Mouse (Mus musculus): ENCODE measurements around the gene Acsl5. TPM values are rescaled to one million over a fixed set of nuclear protein-coding genes. Genes with fewer than 3 reads are reported as not detected.

The Acsl5 gene
- polyA plus RNA-seq, 1 experiment = 16.0 TPM

DNA sequence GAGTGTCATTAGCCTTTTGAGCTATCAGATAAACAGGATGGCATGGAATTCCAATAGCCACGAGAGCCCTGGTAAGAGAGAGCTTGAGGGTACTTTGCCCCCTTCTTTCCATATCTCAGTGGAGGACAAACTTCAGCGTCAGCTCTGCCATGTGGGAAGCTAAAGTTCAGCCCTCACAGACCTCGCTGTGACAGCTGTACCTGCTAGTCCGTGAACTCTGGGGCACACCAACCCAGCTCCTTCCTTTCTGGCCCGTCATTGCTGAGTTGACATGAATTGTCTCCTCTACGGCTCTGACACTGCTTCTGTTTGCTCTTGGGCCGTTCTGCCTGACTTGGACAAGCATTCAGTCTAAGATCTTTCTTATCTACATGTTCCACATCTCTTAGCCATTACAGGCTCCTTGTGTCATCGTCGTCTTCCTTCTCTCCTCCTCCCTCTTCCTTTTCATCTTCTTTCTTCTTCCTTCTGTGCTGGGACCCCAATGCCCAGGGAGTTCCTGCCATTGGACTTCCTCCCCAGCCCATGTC is 3.7 kb upstream of the Acsl5 start:
- H3K27me3 ChIP-seq (ENCODE audit: control insufficient read depth, insufficient read depth, insufficient read length) = no peaks in the 10 kb centered on the region
- no peak overlapping the region for H3K4me3 ChIP-seq
- no peaks in the 10 kb centered on the region for H3K36me3 ChIP-seq (ENCODE audit: control insufficient read depth, insufficient read depth)
- no peaks in the 10 kb centered on the region for H3K79me2 ChIP-seq (ENCODE audit: control insufficient read depth, insufficient read depth)
- H3K4me2 ChIP-seq (ENCODE audit: low read depth) = no peak overlapping the region
- H3ac ChIP-seq (ENCODE audit: control insufficient read depth, insufficient read length) = no peak overlapping the region
- TF ChIP-seq POLR2AphosphoS2 (IDR thresholded peaks at IDR 0.05; ENCODE audit: insufficient read length, low read depth) (no peak), USF1 (IDR thresholded peaks at IDR 0.05; ENCODE audit: low read depth) (no peak), CEBPB (IDR thresholded peaks at IDR 0.05; ENCODE audit: insufficient read depth, poor library complexity, severe bottlenecking) (no peak), MAX (IDR thresholded peaks at IDR 0.05; ENCODE audit: low read depth) (no peak), MYOD1 (IDR thresholded peaks at IDR 0.05; ENCODE audit: control insufficient read depth in 1 of 3, insufficient read length in 2 of 3, low read depth in 2 of 3) (no peak), E2F4 (IDR thresholded peaks at IDR 0.05; ENCODE audit: insufficient read depth) (no peak), MYOG (IDR thresholded peaks at IDR 0.05; ENCODE audit: control insufficient read depth in 1 of 3, insufficient read depth in 1 of 3, insufficient read length in 2 of 3, low read depth in 2 of 3) (no peak)

DNA sequence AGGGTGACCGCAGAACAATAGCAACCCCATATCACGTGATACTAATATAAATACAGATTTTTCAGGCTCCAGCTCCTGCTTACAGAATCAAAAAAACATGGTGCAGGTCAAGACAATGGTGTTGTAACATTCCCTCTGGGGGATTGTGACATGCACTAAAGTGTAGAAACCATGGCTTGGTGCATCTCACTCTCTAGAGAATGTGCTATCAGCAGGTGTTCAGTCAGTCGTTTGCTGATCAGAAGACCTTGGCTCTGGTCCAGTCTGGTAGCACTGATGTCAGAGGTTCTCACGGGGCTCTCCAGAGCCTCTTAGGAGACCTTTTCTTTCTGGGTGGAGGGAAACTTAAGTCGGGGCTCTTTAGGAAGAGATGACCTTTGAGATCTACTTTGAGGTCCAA is 1.3 kb upstream of the Acsl5 start:
- TF ChIP-seq POLR2A (IDR thresholded peaks at IDR 0.05; ENCODE audit: insufficient read length, low read depth) (no peak), SRF (IDR thresholded peaks at IDR 0.05; ENCODE audit: control insufficient read depth, insufficient read length, low read depth) (no peak), USF1 (IDR thresholded peaks at IDR 0.05; ENCODE audit: low read depth) (no peak), CEBPB (IDR thresholded peaks at IDR 0.05; ENCODE audit: insufficient read depth, poor library complexity, severe bottlenecking) (no peak), TCF3 (IDR thresholded peaks at IDR 0.05; ENCODE audit: insufficient read length, low read depth) (no peak), E2F4 (IDR thresholded peaks at IDR 0.05; ENCODE audit: insufficient read depth) (no peak), MAX (IDR thresholded peaks at IDR 0.05; ENCODE audit: low read depth) (no peak), MYOD1 (IDR thresholded peaks at IDR 0.05; ENCODE audit: control insufficient read depth in 1 of 3, insufficient read length in 2 of 3, low read depth in 2 of 3) (no peak), TCF12 (IDR thresholded peaks at IDR 0.05; ENCODE audit: insufficient read depth, poor library complexity, severe bottlenecking) (no peak)
- Histone ChIP-seq H3K36me3 (ENCODE audit: control insufficient read depth, insufficient read depth) (no peaks in the 10 kb centered on the region), H3K4me3 (no peak overlapping the region), H3ac (ENCODE audit: control insufficient read depth, insufficient read length) (no peak overlapping the region), H3K27me3 (ENCODE audit: control insufficient read depth, insufficient read depth, insufficient read length) (no peaks in the 10 kb centered on the region), H3K79me2 (ENCODE audit: control insufficient read depth, insufficient read depth) (no peaks in the 10 kb centered on the region), H3K4me2 (ENCODE audit: low read depth) (no peak overlapping the region)

DNA sequence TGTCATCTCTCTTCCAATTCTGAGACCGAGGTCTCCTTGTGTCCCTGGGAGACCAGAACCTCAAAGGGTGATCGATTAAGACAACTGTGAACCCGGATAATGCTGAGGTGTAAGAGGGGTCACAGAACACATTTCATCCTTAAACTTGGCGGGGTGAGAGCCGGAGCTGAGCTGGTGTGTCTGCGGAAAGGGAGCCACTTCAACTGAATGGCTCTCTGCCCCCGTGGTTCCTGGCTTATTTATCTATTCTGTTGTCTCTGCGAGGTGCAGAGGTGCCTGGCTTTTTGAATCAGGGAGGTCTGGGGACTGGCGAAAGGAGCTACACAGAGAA is 1.5 kb downstream of the Acsl5 start:
- Histone ChIP-seq H3K27me3 (ENCODE audit: control insufficient read depth, insufficient read depth, insufficient read length) (no peaks in the 10 kb centered on the region), H3K4me2 (ENCODE audit: low read depth) (peak overlapping the region; percentile 76), H3ac (ENCODE audit: control insufficient read depth, insufficient read length) (peak overlapping the region; percentile 25), H3K79me2 (ENCODE audit: control insufficient read depth, insufficient read depth) (no peaks in the 10 kb centered on the region), H3K36me3 (ENCODE audit: control insufficient read depth, insufficient read depth) (no peaks in the 10 kb centered on the region), H3K4me3 (peak overlapping the region; percentile 60)
- TF ChIP-seq REST (IDR thresholded peaks at IDR 0.05; ENCODE audit: insufficient read depth, insufficient read length) (no peak), TCF12 (IDR thresholded peaks at IDR 0.05; ENCODE audit: insufficient read depth, poor library complexity, severe bottlenecking) (no peak), E2F4 (IDR thresholded peaks at IDR 0.05; ENCODE audit: insufficient read depth) (no peak), MAX (IDR thresholded peaks at IDR 0.05; ENCODE audit: low read depth) (no peak), POLR2AphosphoS2 (IDR thresholded peaks at IDR 0.05; ENCODE audit: insufficient read length, low read depth) (no peak), SRF (IDR thresholded peaks at IDR 0.05; ENCODE audit: control insufficient read depth, insufficient read length, low read depth) (no peak), TCF3 (IDR thresholded peaks at IDR 0.05; ENCODE audit: insufficient read length, low read depth) (no peak), MYOG (IDR thresholded peaks at IDR 0.05; ENCODE audit: control insufficient read depth in 1 of 3, insufficient read depth in 1 of 3, insufficient read length in 2 of 3, low read depth in 2 of 3) (no peak), USF1 (IDR thresholded peaks at IDR 0.05; ENCODE audit: low read depth) (no peak), POLR2A (IDR thresholded peaks at IDR 0.05; ENCODE audit: insufficient read length, low read depth) (no peak), CEBPB (IDR thresholded peaks at IDR 0.05; ENCODE audit: insufficient read depth, poor library complexity, severe bottlenecking) (no peak), MYOD1 (IDR thresholded peaks at IDR 0.05; ENCODE audit: control insufficient read depth in 1 of 3, insufficient read length in 2 of 3, low read depth in 2 of 3) (no peak)

DNA sequence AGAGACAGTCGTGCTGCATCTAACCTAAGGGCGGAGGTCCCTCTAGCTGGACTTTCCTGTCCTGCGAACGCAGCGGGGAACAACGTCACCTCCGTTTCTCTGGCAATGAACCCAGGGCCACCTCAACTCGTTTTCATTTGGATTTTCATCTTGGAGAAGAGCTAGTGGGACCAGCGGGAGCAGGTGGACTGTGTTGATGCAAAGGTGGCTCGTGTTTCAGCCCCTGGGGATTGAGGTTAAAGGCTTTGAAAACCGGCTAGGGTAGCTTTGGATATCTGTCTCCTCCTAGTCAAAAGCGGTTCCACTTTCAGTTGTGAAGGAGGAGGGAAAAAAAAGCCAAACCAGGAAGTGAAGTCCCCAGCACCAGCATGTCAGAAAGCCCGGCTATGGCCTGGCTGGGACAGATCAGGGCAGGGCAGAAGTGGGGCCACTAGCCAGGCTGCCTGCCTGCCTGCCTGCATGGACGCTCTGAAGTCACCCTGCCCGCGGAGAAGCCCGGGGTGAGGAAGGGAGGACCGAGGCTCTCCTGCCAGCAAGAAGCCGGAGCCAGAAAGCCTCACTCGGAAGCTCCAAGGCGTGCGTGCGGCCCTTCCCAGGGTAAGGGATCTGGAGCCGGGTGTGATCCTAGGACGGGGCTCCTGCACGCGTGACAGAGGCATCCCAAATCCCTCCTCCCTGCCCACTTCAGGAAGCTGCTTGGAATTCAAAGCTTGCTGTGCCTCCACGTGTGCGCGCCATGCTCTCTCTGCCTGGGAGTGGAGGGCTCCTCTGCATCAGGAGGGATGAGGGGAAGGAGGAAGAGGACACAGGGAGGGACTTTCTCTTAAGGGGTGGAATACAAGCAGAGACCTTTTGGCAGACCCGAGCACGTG is 2.1 kb downstream of the Acsl5 start:
- Histone ChIP-seq H3K27me3 (ENCODE audit: control insufficient read depth, insufficient read depth, insufficient read length) (no peaks in the 10 kb centered on the region), H3K4me2 (ENCODE audit: low read depth) (peak overlapping the region; percentile 76), H3K79me2 (ENCODE audit: control insufficient read depth, insufficient read depth) (no peaks in the 10 kb centered on the region), H3K36me3 (ENCODE audit: control insufficient read depth, insufficient read depth) (no peaks in the 10 kb centered on the region), H3ac (ENCODE audit: control insufficient read depth, insufficient read length) (peak overlapping the region; percentile 25), H3K4me3 (peak overlapping the region; percentile 60)
- TF ChIP-seq MAX (IDR thresholded peaks at IDR 0.05; ENCODE audit: low read depth) (peak; percentile 73), SRF (IDR thresholded peaks at IDR 0.05; ENCODE audit: control insufficient read depth, insufficient read length, low read depth) (no peak), E2F4 (IDR thresholded peaks at IDR 0.05; ENCODE audit: insufficient read depth) (no peak), POLR2AphosphoS2 (IDR thresholded peaks at IDR 0.05; ENCODE audit: insufficient read length, low read depth) (no peak), POLR2A (IDR thresholded peaks at IDR 0.05; ENCODE audit: insufficient read length, low read depth) (peak; percentile 47)

DNA sequence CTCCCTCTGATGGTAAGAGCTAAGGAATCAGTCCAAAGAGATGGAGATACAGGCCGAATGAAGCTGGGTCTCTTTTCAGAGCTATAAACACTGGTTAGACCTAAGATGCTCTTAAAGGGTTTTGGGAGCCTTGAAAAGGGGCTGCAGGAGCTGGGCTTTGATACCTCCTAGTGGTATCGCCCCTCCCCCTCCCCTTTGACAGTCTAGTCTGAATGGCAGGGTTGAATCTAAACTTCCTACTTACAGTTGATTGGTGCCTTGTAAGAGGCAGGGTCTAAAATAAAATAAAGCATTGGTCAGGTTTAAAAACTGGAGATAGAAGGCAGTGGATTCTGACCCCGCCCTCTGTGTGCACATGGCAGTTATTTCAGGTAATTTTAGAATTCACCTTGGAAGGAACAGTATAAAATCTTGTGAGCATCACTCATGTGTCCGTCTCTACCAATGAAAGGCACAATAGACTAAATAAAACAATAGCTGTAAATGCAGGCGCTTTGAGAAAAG is 2.8 kb downstream of the Acsl5 start:
- Histone ChIP-seq H3K4me2 (ENCODE audit: low read depth) (peak overlapping the region; percentile 76), H3K79me2 (ENCODE audit: control insufficient read depth, insufficient read depth) (no peaks in the 10 kb centered on the region), H3K36me3 (ENCODE audit: control insufficient read depth, insufficient read depth) (no peaks in the 10 kb centered on the region), H3ac (ENCODE audit: control insufficient read depth, insufficient read length) (peak overlapping the region; percentile 25), H3K4me3 (peak overlapping the region; percentile 60), H3K27me3 (ENCODE audit: control insufficient read depth, insufficient read depth, insufficient read length) (no peaks in the 10 kb centered on the region)
- TF ChIP-seq MYOG (IDR thresholded peaks at IDR 0.05; ENCODE audit: control insufficient read depth in 1 of 3, insufficient read depth in 1 of 3, insufficient read length in 2 of 3, low read depth in 2 of 3) (no peak), POLR2A (IDR thresholded peaks at IDR 0.05; ENCODE audit: insufficient read length, low read depth) (no peak), POLR2AphosphoS2 (IDR thresholded peaks at IDR 0.05; ENCODE audit: insufficient read length, low read depth) (no peak), TCF3 (IDR thresholded peaks at IDR 0.05; ENCODE audit: insufficient read length, low read depth) (no peak), SRF (IDR thresholded peaks at IDR 0.05; ENCODE audit: control insufficient read depth, insufficient read length, low read depth) (no peak), E2F4 (IDR thresholded peaks at IDR 0.05; ENCODE audit: insufficient read depth) (no peak), CEBPB (IDR thresholded peaks at IDR 0.05; ENCODE audit: insufficient read depth, poor library complexity, severe bottlenecking) (no peak), USF1 (IDR thresholded peaks at IDR 0.05; ENCODE audit: low read depth) (no peak), REST (IDR thresholded peaks at IDR 0.05; ENCODE audit: insufficient read depth, insufficient read length) (no peak), TCF12 (IDR thresholded peaks at IDR 0.05; ENCODE audit: insufficient read depth, poor library complexity, severe bottlenecking) (no peak), MAX (IDR thresholded peaks at IDR 0.05; ENCODE audit: low read depth) (no peak), MYOD1 (IDR thresholded peaks at IDR 0.05; ENCODE audit: control insufficient read depth in 1 of 3, insufficient read length in 2 of 3, low read depth in 2 of 3) (no peak)

Data from myocyte (in vitro differentiated cells).